Mouse (Mus musculus) midbrain, embryonic 13.5 days (tissue): ENCODE data around the gene Hykk. TPM values are rescaled to one million over a fixed set of nuclear protein-coding genes. Genes with fewer than 3 reads are reported as not detected.

Source experiments
- ATAC-seq: fragments of 200-750 bp; cut with Nextera tagmentation; 2 replicates; pipeline ENCODE4 v1.8.0; 2017; ENCODE audit warnings: mild to moderate bottlenecking, moderate TSS enrichment, moderate library complexity
- H3K27ac ChIP-seq: fragments of 300-500 bp; sonication (generic); 2 replicates; pipeline ENCODE4 v1.5.1; 2015; ENCODE audit warnings: inconsistent platforms, mild to moderate bottlenecking, moderate library complexity
- H3K27me3 ChIP-seq: fragments of 300-500 bp; sonication (generic); 2 replicates; pipeline ENCODE4 v1.6.1; 2015; ENCODE audit warnings: mild to moderate bottlenecking, inconsistent platforms
- H3K36me3 ChIP-seq: fragments of 300-500 bp; sonication (generic); 2 replicates; pipeline ENCODE4 v1.6.1; 2015; ENCODE audit warnings: mild to moderate bottlenecking, inconsistent platforms
- H3K4me1 ChIP-seq: fragments of 300-500 bp; sonication (generic); replicated peaks from 2 replicates; pipeline ENCODE4 v1.6.1; 2015; ENCODE audit warnings: inconsistent platforms
- H3K4me2 ChIP-seq: fragments of 300-500 bp; sonication (generic); replicated peaks from 2 replicates; pipeline ENCODE4 v1.6.1; 2015; ENCODE audit warnings: moderate library complexity, mild to moderate bottlenecking, inconsistent platforms
- H3K4me3 ChIP-seq: fragments of 300-500 bp; sonication (generic); replicated peaks from 2 replicates; pipeline ENCODE4 v1.5.1; 2015; ENCODE audit warnings: mild to moderate bottlenecking, inconsistent platforms
- H3K9ac ChIP-seq: fragments of 300-500 bp; sonication (generic); replicated peaks from 2 replicates; pipeline ENCODE4 v1.6.1; 2015; ENCODE audit warnings: mild to moderate bottlenecking, inconsistent platforms
- H3K9me3 ChIP-seq: fragments of 300-500 bp; sonication (generic); 2 replicates; pipeline ENCODE4 v1.6.1; 2016; ENCODE audit warnings: mild to moderate bottlenecking, inconsistent platforms
- WGBS: fragments of 180-500 bp; shearing (Covaris S2); methylation state at CpG from one replicate; pipeline ENCODE4 v1.1.7; 2015; 5-methylcytosine and 5-hydroxymethylcytosine counted together
- polyA plus RNA-seq: library from polyadenylated mRNA; unstranded; fragments of >200 nt; fragmentation: Nextera tagmentation; extraction: Ambion mirVana; gene quantifications from 2 replicates; pipeline ENCODE4 v1.2.1, GENCODE M21; 2015

Gene Hykk
- 2.9 and 3.0 TPM in 2 replicates for polyA plus RNA-seq

DNA sequence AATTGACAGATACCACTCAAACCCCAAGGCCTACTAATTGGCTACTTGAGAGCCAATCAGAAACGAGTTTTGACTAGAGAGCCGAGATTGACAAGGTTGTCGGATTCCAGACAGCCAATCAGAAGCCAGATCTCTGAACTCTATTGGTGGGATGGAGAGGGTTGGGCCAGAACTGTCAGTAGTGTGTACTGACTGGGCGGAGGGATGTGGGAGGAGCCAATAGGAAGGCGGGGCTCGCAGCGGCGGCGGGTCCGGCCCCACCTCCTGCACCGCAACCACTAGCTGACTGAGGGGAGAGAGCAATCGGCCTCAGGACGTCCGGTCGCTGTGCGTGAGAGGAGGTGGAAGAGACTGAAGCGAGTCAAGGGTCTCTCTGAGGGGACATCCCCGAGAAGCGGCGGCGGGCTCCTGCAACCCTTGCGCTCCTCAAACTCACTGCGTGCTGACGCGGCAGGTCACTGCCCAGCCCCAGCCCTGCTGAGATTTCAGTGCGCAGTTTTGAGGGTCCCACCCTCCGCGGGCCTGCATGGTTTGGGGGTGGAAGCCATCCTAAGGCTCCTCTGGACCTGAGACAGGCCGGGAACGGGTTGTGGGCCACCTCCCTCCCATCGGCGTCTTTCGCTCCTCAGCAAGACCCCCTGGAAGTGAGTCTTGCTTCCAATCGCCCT is at the start of gene Hykk:
TSS of gene Hykk (plus strand) at position 274 of the 668 bp plus-strand sequence.
- ATAC-seq, result peak; percentile 99
- H3K4me1 ChIP-seq, result peaks cover 6% of the 10 kb centered on the region
- H3K4me3 ChIP-seq, result peak within 1 kb of the TSS; percentile 70
- H3K27ac ChIP-seq, result peak within 1 kb of the TSS; percentile 60
- peak within 1 kb of the TSS; percentile 92 for H3K4me2 ChIP-seq
- H3K9ac ChIP-seq, result peak within 1 kb of the TSS; percentile 79
- H3K9me3 ChIP-seq, result no peaks in the 10 kb centered on the region
- H3K27me3 ChIP-seq, result no peaks in the 10 kb centered on the region
- WGBS, result under 1% methylated on average over 34 of the region's 34 CpGs
- 0 out of 2 replicates have a peak, but pooled peaks cover 2% of the 10 kb centered on the region for H3K36me3 ChIP-seq

DNA sequence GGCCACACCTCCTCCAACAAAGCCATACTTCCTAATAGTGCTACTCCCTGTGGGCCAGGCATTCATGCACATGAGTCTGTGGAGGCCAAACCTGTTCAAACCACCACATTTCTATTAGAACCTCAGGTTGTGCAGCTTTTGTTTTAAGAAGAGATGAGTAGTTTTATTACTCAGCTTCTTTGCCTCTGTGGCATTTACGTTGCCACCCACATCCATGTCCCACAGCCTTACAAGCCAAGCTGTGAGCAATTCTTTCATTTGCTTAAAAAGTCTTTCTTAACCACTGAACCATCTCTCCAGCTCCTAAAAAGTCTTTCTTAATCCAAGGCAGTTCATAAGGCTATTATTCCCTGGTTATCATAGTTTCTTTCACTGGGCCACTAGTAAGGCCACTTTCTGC is 38.3 kb upstream of the Hykk start:
- Histone ChIP-seq H3K4me2 (no peak overlapping the region), H3K36me3 (peaks cover 42% of the 10 kb centered on the region), H3K4me1 (no peaks in the 10 kb centered on the region), H3K27me3 (no peaks in the 10 kb centered on the region), H3K9ac (no peak overlapping the region), H3K4me3 (no peak overlapping the region), H3K27ac (no peak overlapping the region), H3K9me3 (no peaks in the 10 kb centered on the region)
- ATAC-seq, result no peak
- 100% methylated on average over 1 of the region's 1 CpGs for WGBS

DNA sequence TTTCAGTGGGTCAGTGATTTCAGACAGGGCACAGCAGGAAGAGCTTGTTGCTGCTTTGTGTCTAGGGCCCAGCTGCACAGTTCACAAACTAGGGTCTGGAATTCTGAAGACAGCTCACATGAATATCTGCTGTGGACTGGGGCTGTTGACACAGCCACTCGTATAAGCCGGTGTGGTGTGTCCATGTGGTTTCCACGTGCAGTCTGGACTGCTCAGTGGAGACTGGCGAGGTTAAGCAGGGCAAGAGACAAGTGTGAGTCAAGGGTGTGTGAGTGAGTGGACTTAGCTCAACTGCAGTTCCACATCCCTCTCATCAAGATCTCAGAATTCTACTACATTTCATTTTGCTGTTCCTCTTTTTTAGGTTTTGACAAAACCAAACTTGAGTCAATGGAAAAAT is 25.0 kb upstream of the Hykk start:
- Histone ChIP-seq H3K36me3 (peaks cover 67% of the 10 kb centered on the region), H3K4me1 (no peaks in the 10 kb centered on the region), H3K4me3 (no peak overlapping the region), H3K27ac (no peak overlapping the region), H3K9ac (no peak overlapping the region), H3K27me3 (no peaks in the 10 kb centered on the region), H3K9me3 (no peaks in the 10 kb centered on the region), H3K4me2 (no peak overlapping the region)
- no peak for ATAC-seq
- 87% methylated on average over 4 of the region's 4 CpGs for WGBS

GRCm38 (mm10) chr9:54897097-54897496 is 20.0 kb upstream of the Hykk start:
- H3K27me3 ChIP-seq, result no peaks in the 10 kb centered on the region
- no peak for ATAC-seq
- H3K9ac ChIP-seq, result no peak overlapping the region
- H3K4me1 ChIP-seq, result no peaks in the 10 kb centered on the region
- WGBS, result 91% methylated on average over 3 of the region's 3 CpGs
- peaks cover 66% of the 10 kb centered on the region for H3K36me3 ChIP-seq
- no peak overlapping the region for H3K27ac ChIP-seq
- H3K4me3 ChIP-seq, result no peak overlapping the region
- no peak overlapping the region for H3K4me2 ChIP-seq
- no peaks in the 10 kb centered on the region for H3K9me3 ChIP-seq

GRCm38 (mm10) chr9:54909446-54909845 is 7.6 kb upstream of the Hykk start:
- Histone ChIP-seq H3K27me3 (no peaks in the 10 kb centered on the region), H3K36me3 (peaks cover 42% of the 10 kb centered on the region), H3K9me3 (no peaks in the 10 kb centered on the region), H3K4me1 (no peaks in the 10 kb centered on the region), H3K4me2 (no peak overlapping the region), H3K9ac (no peak overlapping the region), H3K4me3 (no peak overlapping the region), H3K27ac (no peak overlapping the region)
- no peak for ATAC-seq
- WGBS, result 95% methylated on average over 5 of the region's 5 CpGs

DNA sequence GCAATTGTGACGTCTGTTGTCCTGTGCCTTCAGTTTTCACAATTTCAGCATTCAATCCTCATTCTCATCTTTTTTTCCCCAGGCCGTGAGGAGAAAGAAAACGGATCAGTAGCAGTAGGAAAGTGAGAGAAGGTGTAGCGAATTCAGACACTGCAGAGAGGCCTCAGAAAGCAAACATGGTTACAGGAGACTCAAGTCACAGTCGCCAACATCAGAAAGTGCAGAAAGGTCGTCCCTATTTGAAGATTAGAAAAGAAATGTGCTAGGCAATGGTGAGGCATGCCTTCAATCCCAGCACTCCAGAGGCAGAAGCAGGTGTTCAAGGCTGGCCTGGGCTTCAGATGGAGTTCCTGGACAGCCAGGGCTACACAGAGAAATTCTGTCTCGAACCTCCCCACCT is 1.5 kb upstream of the Hykk start:
- peaks cover 6% of the 10 kb centered on the region for H3K4me1 ChIP-seq
- WGBS, result 69% methylated on average over 7 of the region's 7 CpGs
- H3K4me3 ChIP-seq, result no peak overlapping the region
- no peaks in the 10 kb centered on the region for H3K27me3 ChIP-seq
- H3K9ac ChIP-seq, result no peak overlapping the region
- H3K27ac ChIP-seq, result no peak overlapping the region
- peaks cover 4% of the 10 kb centered on the region for H3K36me3 ChIP-seq
- H3K4me2 ChIP-seq, result no peak overlapping the region
- no peak for ATAC-seq
- no peaks in the 10 kb centered on the region for H3K9me3 ChIP-seq

- peak; percentile 19 for ATAC-seq
- H3K4me1 ChIP-seq, result peaks cover 6% of the 10 kb centered on the region
- 72% methylated on average over 8 of the region's 8 CpGs for WGBS
- H3K4me3 ChIP-seq, result peak overlapping the region; percentile 70
- H3K36me3 ChIP-seq, result peaks cover 4% of the 10 kb centered on the region
- peak overlapping the region; percentile 92 for H3K4me2 ChIP-seq
- peak overlapping the region; percentile 60 for H3K27ac ChIP-seq
- H3K9me3 ChIP-seq, result no peaks in the 10 kb centered on the region
- no peaks in the 10 kb centered on the region for H3K27me3 ChIP-seq
- H3K9ac ChIP-seq, result no peak overlapping the region
Measured at GRCm38 (mm10) chr9:54916401-54916800, 682 bp upstream of the Hykk start.

GRCm38 (mm10) chr9:54918191-54918590 is 1.1 kb downstream of the Hykk start:
- 80% methylated on average over 2 of the region's 2 CpGs for WGBS
- H3K9ac ChIP-seq, result no peak overlapping the region; the same call in 1 of the 2 replicates
- peaks cover 9% of the 10 kb centered on the region; the same call in 1 of the 2 replicates for H3K36me3 ChIP-seq
- H3K9me3 ChIP-seq, result no peaks in the 10 kb centered on the region
- H3K4me2 ChIP-seq, result no peak overlapping the region
- peaks cover 6% of the 10 kb centered on the region for H3K4me1 ChIP-seq
- no peak overlapping the region for H3K4me3 ChIP-seq
- no peak for ATAC-seq
- no peaks in the 10 kb centered on the region for H3K27me3 ChIP-seq
- H3K27ac ChIP-seq, result no peak overlapping the region

GRCm38 (mm10) chr9:54918781-54919180 is 1.7 kb downstream of the Hykk start:
- Histone ChIP-seq H3K9me3 (no peaks in the 10 kb centered on the region), H3K27ac (no peak overlapping the region), H3K9ac (no peak overlapping the region), H3K4me2 (no peak overlapping the region), H3K36me3 (peaks cover 9% of the 10 kb centered on the region; the same call in 1 of the 2 replicates), H3K4me3 (no peak overlapping the region), H3K27me3 (no peaks in the 10 kb centered on the region), H3K4me1 (peaks cover 6% of the 10 kb centered on the region)
- WGBS, result 96% methylated on average over 5 of the region's 5 CpGs
- ATAC-seq, result no peak

- Histone ChIP-seq H3K4me1 (peaks cover 6% of the 10 kb centered on the region), H3K4me2 (no peak overlapping the region), H3K9ac (no peak overlapping the region), H3K27me3 (no peaks in the 10 kb centered on the region), H3K9me3 (no peaks in the 10 kb centered on the region), H3K27ac (no peak overlapping the region), H3K4me3 (no peak overlapping the region), H3K36me3 (peaks cover 9% of the 10 kb centered on the region; the same call in 1 of the 2 replicates)
- ATAC-seq, result no peak
- 57% methylated on average over 4 of the region's 4 CpGs for WGBS
Measured at GRCm38 (mm10) chr9:54919946-54920345, 2.9 kb downstream of the Hykk start.

GRCm38 (mm10) chr9:54930741-54931140 is 13.7 kb downstream of the Hykk start:
- no peaks in the 10 kb centered on the region for H3K27me3 ChIP-seq
- no peaks in the 10 kb centered on the region for H3K4me1 ChIP-seq
- WGBS, result 96% methylated on average over 1 of the region's 1 CpGs

DNA sequence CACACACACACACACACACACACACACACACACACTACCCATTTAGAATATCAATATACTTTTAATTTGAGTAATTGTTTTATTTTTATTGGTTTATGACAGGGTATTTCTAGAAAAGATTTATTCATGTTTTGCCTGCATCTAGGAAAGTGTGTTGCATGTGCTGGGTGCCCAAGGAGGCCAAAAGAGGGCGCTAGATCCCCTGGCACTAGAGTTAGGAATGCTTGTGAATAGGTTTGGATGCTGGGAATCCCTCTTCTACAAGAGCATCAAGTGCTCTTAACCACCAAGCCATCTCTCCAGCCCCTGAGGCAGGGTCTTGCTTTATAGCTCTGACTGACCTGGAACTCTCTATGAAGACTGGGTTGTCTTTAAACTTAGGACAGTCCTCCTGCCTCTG is 14.7 kb downstream of the Hykk start:
- WGBS, result 3% methylated on average over 1 of the region's 1 CpGs
- Histone ChIP-seq H3K36me3 (no peaks in the 10 kb centered on the region), H3K27ac (no peak overlapping the region), H3K4me3 (no peak overlapping the region), H3K4me2 (no peak overlapping the region), H3K9me3 (no peaks in the 10 kb centered on the region), H3K4me1 (no peaks in the 10 kb centered on the region), H3K9ac (no peak overlapping the region), H3K27me3 (no peaks in the 10 kb centered on the region)
- no peak for ATAC-seq

More at GRCm38 (mm10) chr9:54930741-54931140, 13.7 kb downstream of the Hykk start:
- H3K36me3 ChIP-seq, result no peaks in the 10 kb centered on the region
- H3K9ac ChIP-seq, result no peak overlapping the region
- no peak overlapping the region for H3K27ac ChIP-seq
- no peak overlapping the region for H3K4me3 ChIP-seq
- no peak for ATAC-seq
- no peak overlapping the region for H3K4me2 ChIP-seq
- H3K9me3 ChIP-seq, result no peaks in the 10 kb centered on the region

GRCm38 (mm10) chr9:54932379-54932778 is 15.3 kb downstream of the Hykk start:
- H3K9me3 ChIP-seq, result no peaks in the 10 kb centered on the region
- H3K4me2 ChIP-seq, result no peak overlapping the region
- no peak for ATAC-seq
- H3K4me3 ChIP-seq, result no peak overlapping the region
- H3K36me3 ChIP-seq, result no peaks in the 10 kb centered on the region
- WGBS, result 84% methylated on average over 2 of the region's 2 CpGs
- no peaks in the 10 kb centered on the region for H3K4me1 ChIP-seq
- no peak overlapping the region for H3K9ac ChIP-seq
- no peak overlapping the region for H3K27ac ChIP-seq
- H3K27me3 ChIP-seq, result no peaks in the 10 kb centered on the region
